9 mouse cellular contexts compared by ENCODE assay signal in the genomic region with DNA sequence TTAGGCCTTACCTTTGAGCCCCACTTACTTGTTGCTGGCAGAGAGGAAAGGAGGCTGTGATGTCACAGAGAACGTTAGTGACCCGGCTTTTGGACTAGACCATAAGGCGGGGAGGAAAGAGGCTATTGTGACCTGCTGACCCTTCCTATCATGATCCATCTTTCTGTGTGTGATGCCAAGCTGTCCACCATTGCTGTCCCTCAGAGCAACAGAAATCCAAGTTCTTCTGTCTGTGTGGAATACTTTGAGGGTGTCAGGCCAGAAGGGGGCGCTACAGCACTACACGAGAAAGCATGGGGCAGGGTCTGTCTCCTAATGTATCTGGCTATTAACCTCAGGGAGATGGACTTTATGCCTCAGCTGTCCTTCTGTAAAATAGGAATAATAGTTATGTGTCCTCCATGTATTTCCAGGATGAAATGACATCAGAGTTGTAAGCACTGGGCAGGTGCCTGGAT. TPM values are rescaled to one million over a fixed set of nuclear protein-coding genes. Genes with fewer than 3 reads are reported as not detected.
DNase-seq lines count a peak whose midpoint lies in the region; ATAC-seq and TF ChIP-seq lines count a peak whose summit lies in the region.
"Had no signal": no experiment of that assay in that cellular context is flagged by ENCODE, and none has a peak within 500 bp of the region (broad histone marks: within the 10 kb centered on the region; RNA-seq: fewer than 3 reads in every experiment).

A gene (minus strand): TSS at position 51 of the 458 bp plus-strand sequence.

- H3K27me3 ChIP-seq in forebrain, embryonic 10.5 days (ENCODE audit: poor library complexity, severe bottlenecking): no peaks in the 10 kb centered on the region
- no peaks in the 10 kb centered on the region for H3K27me3 ChIP-seq in forebrain, embryonic 16.5 days (replicated peaks; ENCODE audit: control insufficient read depth, insufficient read depth, low read length)
- no peaks in the 10 kb centered on the region for H3K27me3 ChIP-seq in lung, embryonic 14.5 days (ENCODE audit: insufficient read depth, low read length)

- no peak for ATAC-seq in forebrain, embryonic 16.5 days
- no peak for ATAC-seq in lung, embryonic 14.5 days (ENCODE audit: insufficient read depth)
- peak; percentile 71 for ATAC-seq in megakaryocyte progenitor cell, adult 5-6 weeks (replicated peaks; ENCODE audit: poor library complexity)

- H3K9me3 ChIP-seq in forebrain, embryonic 10.5 days: no peaks in the 10 kb centered on the region
- H3K9me3 ChIP-seq in forebrain, embryonic 16.5 days (ENCODE audit: control insufficient read depth, low read length): no peaks in the 10 kb centered on the region
- no peaks in the 10 kb centered on the region for H3K9me3 ChIP-seq in lung, embryonic 14.5 days (ENCODE audit: low read depth, low read length)

- TF ChIP-seq POLR2A in brain, embryonic 14.5 days (IDR thresholded peaks at IDR 0.05; ENCODE audit: borderline replicate concordance, extremely low read depth, insufficient read depth, insufficient read length, poor library complexity, severe bottlenecking): no peak

- H3K36me3 ChIP-seq in forebrain, embryonic 10.5 days (replicated peaks): no peaks in the 10 kb centered on the region
- no peaks in the 10 kb centered on the region for H3K36me3 ChIP-seq in forebrain, embryonic 16.5 days (ENCODE audit: control insufficient read depth, insufficient read depth)
- no peaks in the 10 kb centered on the region for H3K36me3 ChIP-seq in lung, embryonic 14.5 days (ENCODE audit: insufficient read depth)

- no peak within 1 kb of the TSS for H3K4me3 ChIP-seq in forebrain, embryonic 10.5 days
- no peak within 1 kb of the TSS for H3K4me3 ChIP-seq in forebrain, embryonic 16.5 days (replicated peaks; ENCODE audit: low read length)
- H3K4me3 ChIP-seq in lung, embryonic 14.5 days (ENCODE audit: low read depth, low read length): no peak within 1 kb of the TSS

- H3K9ac ChIP-seq in forebrain, embryonic 16.5 days (replicated peaks; ENCODE audit: low read depth, low read length): no peak within 1 kb of the TSS
- no peak within 1 kb of the TSS for H3K9ac ChIP-seq in lung, embryonic 14.5 days

- H3K27ac ChIP-seq in forebrain, embryonic 10.5 days: no peak within 1 kb of the TSS
- H3K27ac ChIP-seq in forebrain, embryonic 16.5 days (ENCODE audit: low read length): no peak within 1 kb of the TSS
- no peak within 1 kb of the TSS for H3K27ac ChIP-seq in lung, embryonic 14.5 days (ENCODE audit: low read depth)

- no peak within 1 kb of the TSS for H3K4me2 ChIP-seq in forebrain, embryonic 16.5 days (ENCODE audit: low read length)
- no peak within 1 kb of the TSS for H3K4me2 ChIP-seq in lung, embryonic 14.5 days

- WGBS in forebrain, embryonic 10.5 days: 52% methylated on average over 5 of the region's 5 CpGs
- 54% methylated on average over 5 of the region's 5 CpGs for WGBS in forebrain, embryonic 16.5 days
- 57% methylated on average over 5 of the region's 5 CpGs for WGBS in lung, embryonic 14.5 days

- TF ChIP-seq CTCF in lung, embryonic 14.5 days (IDR thresholded peaks at IDR 0.05; ENCODE audit: low read depth): peak; percentile 68
- peak; percentile 47; the same call in 1 of the 2 replicates for TF ChIP-seq CTCF in brain, embryonic 14.5 days (IDR thresholded peaks at IDR 0.05; ENCODE audit: borderline replicate concordance, extremely low read depth, insufficient read depth, insufficient read length)

- peak; percentile 52 for DNase-seq in forebrain, embryonic 10.5 days (ENCODE audit: extremely low spot score, low spot score)
- DNase-seq in lung, embryonic 14.5 days: peak; percentile 62
- DNase-seq in lung, postnatal 25 days (ENCODE audit: low spot score): no peak
- peak; percentile 28 for DNase-seq in brain, embryonic 14.5 days (ENCODE audit: low read depth)
- no peak for DNase-seq in gastrocnemius, adult 8-10 months (ENCODE audit: low spot score in 2 of 2)
- no peak for DNase-seq in urinary bladder, adult 18-20 months (ENCODE audit: low spot score in 2 of 2)

- no peaks in the 10 kb centered on the region for H3K4me1 ChIP-seq in forebrain, embryonic 10.5 days
- H3K4me1 ChIP-seq in forebrain, embryonic 16.5 days (replicated peaks; ENCODE audit: control insufficient read depth, insufficient read depth, low read length): no peaks in the 10 kb centered on the region
- H3K4me1 ChIP-seq in lung, embryonic 14.5 days (ENCODE audit: insufficient read depth): no peaks in the 10 kb centered on the region

RNA-seq across cellular contexts. Expression of the gene that starts here (rescaled TPM):
- not detected in 2 replicates for polyA plus RNA-seq in forebrain, embryonic 10.5 days (2016; fragmentation: Nextera tagmentation; extraction: Ambion mirVana)
- polyA plus RNA-seq in forebrain, embryonic 16.5 days (2015; fragmentation: Nextera tagmentation; extraction: Ambion mirVana): not detected in 2 replicates
- polyA plus RNA-seq in lung, embryonic 14.5 days (2014; fragmentation: Nextera tagmentation; extraction: Ambion mirVana): not detected in 2 replicates
- not detected in 2 replicates for polyA plus RNA-seq in brain, embryonic 14.5 days (2012; rRNA removed)
- total RNA-seq in megakaryocyte progenitor cell, adult 5-6 weeks (2015): not detected in 2 replicates
- total RNA-seq in megakaryocyte progenitor cell, adult 5-6 weeks (2017): not detected in 2 replicates
- total RNA-seq in gastrocnemius, adult 8-10 months (2022): not detected
- polyA plus RNA-seq: heart, embryonic 16.5 days had no signal

Comparison
In these comparisons a context has a peak if more than half of its experiments do, and no peak if none do; other contexts are left out.
1. Peak in DNase-seq in forebrain, embryonic 10.5 days; RNA of the gene not detected or under 1 TPM.
2. Peak in DNase-seq in lung, embryonic 14.5 days; RNA of the gene not detected or under 1 TPM.
3. Peak in DNase-seq in brain, embryonic 14.5 days; RNA of the gene not detected or under 1 TPM.
4. Peak in ATAC-seq in megakaryocyte progenitor cell, adult 5-6 weeks; RNA of the gene not detected or under 1 TPM.